Mouse (Mus musculus) embryonic fibroblast, embryonic 13.5 days (primary cell): ENCODE measurements around the gene Eif4g1.

Source experiments
- CTCF ChIP-seq: IDR thresholded peaks from 2 replicates; pipeline ENCODE4 v1.5.1; 2011; ENCODE audit warnings: mild to moderate bottlenecking, control low read depth, low read length, moderate library complexity, borderline replicate concordance; ENCODE audit not compliant: insufficient read depth
- POLR2A ChIP-seq: IDR thresholded peaks from 2 replicates; pipeline ENCODE4 v1.6.1; 2011; ENCODE audit warnings: low read depth, mild to moderate bottlenecking, control low read depth, low read length, moderate library complexity

GRCm38 (mm10) chr16:20643911-20644310 is 24.2 kb upstream of the Eif4g1 start:
- TF ChIP-seq CTCF, result no peak
- no peak for TF ChIP-seq POLR2A
